Mouse (Mus musculus) gastrocnemius, adult 18-20 months (tissue): Measurements from ENCODE around the gene 4930578G10Rik. TPM values are rescaled to one million over a fixed set of nuclear protein-coding genes. Genes with fewer than 3 reads are reported as not detected.

Experiments used
- total RNA-seq, 2 experiments: library from RNA; stranded (reverse); gene quantifications; 2 replicates each; pipeline ENCODE4 v1.2.3; 2021

The 4930578G10Rik gene
- total RNA-seq, 2 experiments from 2014 or later, result not detected

Other genes starting within 250 kb of the 4930578G10Rik start
- gene Fam205a2, start 207.4 kb upstream of the 4930578G10Rik start, total RNA-seq, result under 1 TPM in 1 of 2 experiments, not detected in 1; 0.12 TPM
- not detected for gene Gm10591, start 123.3 kb upstream of the 4930578G10Rik start, total RNA-seq
- 10 to 100 TPM in 1 of 2 experiments, 1 to 10 TPM in 1; 7.5 to 10.1 TPM for gene Gm2564, start 105.8 kb upstream of the 4930578G10Rik start, total RNA-seq
- gene Ccl27b, start 80.3 kb upstream of the 4930578G10Rik start, total RNA-seq, result not detected
- not detected for gene Il11ra2, start 73.7 kb upstream of the 4930578G10Rik start, total RNA-seq
- gene Ccl19, start 21.0 kb downstream of the 4930578G10Rik start, total RNA-seq, result not detected
- 10 to 100 TPM in 1 of 2 experiments, 1 to 10 TPM in 1; 9.4 to 13.4 TPM for gene Ccl21a, start 38.4 kb downstream of the 4930578G10Rik start, total RNA-seq
- not detected for gene Fam205a1, start 118.3 kb downstream of the 4930578G10Rik start, total RNA-seq
- under 1 TPM in 1 of 2 experiments, not detected in 1; 0.07 TPM for gene Gm12394, start 121.2 kb downstream of the 4930578G10Rik start, total RNA-seq
- gene Fam205c, start 138.7 kb downstream of the 4930578G10Rik start, total RNA-seq, result 1 to 10 TPM; 1.1 to 1.2 TPM
- under 1 TPM; 0.26 to 0.66 TPM for gene Phf24, start 181.1 kb downstream of the 4930578G10Rik start, total RNA-seq
- 100 to 1,000 TPM; 198 to 225 TPM for gene Dnajb5, start 214.3 kb downstream of the 4930578G10Rik start, total RNA-seq
- not detected for gene 1700022I11Rik, start 234.1 kb downstream of the 4930578G10Rik start, total RNA-seq